11 mouse cellular contexts compared by ENCODE assay signal in genomic region chr10:7111462-7112000, GRCm38 (mm10). TPM values are rescaled to one million over a fixed set of nuclear protein-coding genes. Genes with fewer than 3 reads are reported as not detected.
DNase-seq lines count a peak whose midpoint lies in the region; ATAC-seq and TF ChIP-seq lines count a peak whose summit lies in the region.
"Had no signal": no experiment of that assay in that cellular context is flagged by ENCODE, and none has a peak within 500 bp of the region (broad histone marks: within the 10 kb centered on the region; RNA-seq: fewer than 3 reads in every experiment).

No protein-coding gene starts in this region.

- no peak overlapping the region for H3K9ac ChIP-seq in forebrain, embryonic 14.5 days (ENCODE audit: low read length)
- H3K9ac ChIP-seq in forebrain, embryonic 12.5 days: no peak overlapping the region
- H3K9ac ChIP-seq: limb, embryonic 15.5 days had no signal

- no peaks in the 10 kb centered on the region for H3K36me3 ChIP-seq in forebrain, embryonic 14.5 days (ENCODE audit: control insufficient read depth, insufficient read depth, low read length)
- no peaks in the 10 kb centered on the region for H3K36me3 ChIP-seq in forebrain, embryonic 12.5 days (replicated peaks)
- H3K36me3 ChIP-seq: limb, embryonic 15.5 days had no signal

- 80% methylated on average over 6 of the region's 6 CpGs for WGBS in forebrain, embryonic 14.5 days
- WGBS in forebrain, embryonic 12.5 days: 86% methylated on average over 6 of the region's 6 CpGs
- WGBS in cerebellum, adult 2 months: 2% methylated on average over 6 of the region's 6 CpGs

- no peak overlapping the region for H3K4me3 ChIP-seq in forebrain, embryonic 14.5 days (ENCODE audit: low read depth, low read length)
- H3K4me3 ChIP-seq in forebrain, embryonic 12.5 days (replicated peaks): no peak overlapping the region
- H3K4me3 ChIP-seq in cerebellum, adult 2 months (replicated peaks; ENCODE audit: insufficient read depth, low read depth, low read length): no peak overlapping the region
- H3K4me3 ChIP-seq: limb, embryonic 15.5 days; megakaryocyte, embryonic 14.5 days had no signal

- no peak overlapping the region for H3K4me2 ChIP-seq in forebrain, embryonic 14.5 days (ENCODE audit: low read length)
- H3K4me2 ChIP-seq in forebrain, embryonic 12.5 days: no peak overlapping the region
- H3K4me2 ChIP-seq: limb, embryonic 15.5 days had no signal

- no peak overlapping the region for H3K27ac ChIP-seq in forebrain, embryonic 14.5 days (ENCODE audit: low read depth, low read length)
- no peak overlapping the region for H3K27ac ChIP-seq in forebrain, embryonic 12.5 days
- H3K27ac ChIP-seq in cerebellum, adult 2 months (ENCODE audit: insufficient read depth, low read length): peak overlapping the region; percentile 63
- H3K27ac ChIP-seq: limb, embryonic 15.5 days had no signal

- no peak for ATAC-seq in forebrain, embryonic 14.5 days
- ATAC-seq in forebrain, embryonic 12.5 days (ENCODE audit: low FRiP score): no peak
- ATAC-seq in erythroid progenitor cell, adult 5-6 weeks (replicated peaks; ENCODE audit: low FRiP score, poor library complexity, severe bottlenecking): no peak

- H3K9me3 ChIP-seq in forebrain, embryonic 14.5 days (replicated peaks; ENCODE audit: control insufficient read depth, low read length): no peaks in the 10 kb centered on the region
- no peaks in the 10 kb centered on the region for H3K9me3 ChIP-seq in forebrain, embryonic 12.5 days
- H3K9me3 ChIP-seq: limb, embryonic 15.5 days had no signal

- no peak for TF ChIP-seq POLR2A in cerebellum, adult 2 months (IDR thresholded peaks at IDR 0.05; ENCODE audit: borderline replicate concordance, insufficient read depth, low read length)

- no peaks in the 10 kb centered on the region for H3K27me3 ChIP-seq in forebrain, embryonic 14.5 days (replicated peaks; ENCODE audit: control insufficient read depth, insufficient read depth, low read length)
- no peaks in the 10 kb centered on the region for H3K27me3 ChIP-seq in forebrain, embryonic 12.5 days
- H3K27me3 ChIP-seq in cerebellum, adult 2 months (ENCODE audit: control insufficient read depth, insufficient read depth, low read length): no peaks in the 10 kb centered on the region
- H3K27me3 ChIP-seq: limb, embryonic 15.5 days; megakaryocyte, embryonic 14.5 days had no signal

- TF ChIP-seq CTCF in cerebellum, adult 2 months (IDR thresholded peaks at IDR 0.05; ENCODE audit: borderline replicate concordance, insufficient read depth, low read depth, low read length): peak; percentile 57

- no peaks in the 10 kb centered on the region for H3K4me1 ChIP-seq in forebrain, embryonic 14.5 days (ENCODE audit: control insufficient read depth, insufficient read depth, low read length)
- no peaks in the 10 kb centered on the region for H3K4me1 ChIP-seq in forebrain, embryonic 12.5 days
- H3K4me1 ChIP-seq in cerebellum, adult 2 months (ENCODE audit: control insufficient read depth, insufficient read depth, low read length): peaks cover 12% of the 10 kb centered on the region; the same call in 1 of the 2 replicates
- H3K4me1 ChIP-seq: limb, embryonic 15.5 days had no signal

- peak; percentile 22 for DNase-seq in forebrain, embryonic 14.5 days (ENCODE audit: low spot score)
- peak; percentile 8 to 48 for DNase-seq in layer of hippocampus, adult 18-20 months (ENCODE audit: low spot score in 2 of 2)
- DNase-seq in layer of hippocampus, postnatal 25 days (ENCODE audit: extremely low spot score in 1 of 2, low spot score in 1 of 2): no peak
- peak; percentile 85 to 92 for DNase-seq in cerebellum, adult 2 months
- DNase-seq in layer of hippocampus, postnatal 36 days: peak; percentile 18 to 31
- DNase-seq in thymus, postnatal 36 days: no peak
- DNase-seq: kidney, adult 18-20 months had no signal

RNA-seq across cellular contexts. Expression of gene Ipcef1, which starts 59.3 kb away (rescaled TPM):
- 1.1 and 2.0 TPM in 2 replicates for polyA plus RNA-seq in forebrain, embryonic 14.5 days (2014; fragmentation: Nextera tagmentation; extraction: Ambion mirVana)
- 0.91 and 1.3 TPM in 2 replicates for polyA plus RNA-seq in forebrain, embryonic 12.5 days (2016; fragmentation: Nextera tagmentation; extraction: Ambion mirVana)
- 10 to 100 TPM; 26.1 to 26.4 TPM for total RNA-seq in layer of hippocampus, adult 18-20 months (2021)
- total RNA-seq in layer of hippocampus, postnatal 25 days (2021): 10 to 100 TPM; 15.3 to 19.5 TPM
- polyA plus RNA-seq in cerebellum, adult 2 months (2012; rRNA removed): 22.5 and 28.0 TPM in 2 replicates
- 10 to 100 TPM; 16.2 to 19.1 TPM for total RNA-seq in layer of hippocampus, postnatal 36 days (2021)
- 7.6 and 10.9 TPM in 2 replicates for total RNA-seq in erythroid progenitor cell, adult 5-6 weeks (2015; ENCODE audit: low replicate concordance)
- total RNA-seq in erythroid progenitor cell, adult 5-6 weeks (2017; ENCODE audit: low replicate concordance): 8.0 and 8.5 TPM in 2 replicates

Comparison
In these comparisons a context has a peak if more than half of its experiments do, and no peak if none do; other contexts are left out.
1. DNase-seq: peak in forebrain, embryonic 14.5 days (single experiment), layer of hippocampus, adult 18-20 months (2 of 2), cerebellum, adult 2 months (2 of 2) and layer of hippocampus, postnatal 36 days (2 of 2); none in layer of hippocampus, postnatal 25 days (0 of 2) and thymus, postnatal 36 days (0 of 2).